Mouse (Mus musculus): ENCODE measurements around the gene Ide. TPM values are rescaled to one million over a fixed set of nuclear protein-coding genes. Genes with fewer than 3 reads are reported as not detected.
"Not testable (repeated sequence)": the region's sequence is repeated elsewhere in the genome, so short reads cannot be mapped to it uniquely, and the experiment has no call there.

Gene Ide
- polyA plus RNA-seq, 1 experiment: 30.9 TPM

DNA sequence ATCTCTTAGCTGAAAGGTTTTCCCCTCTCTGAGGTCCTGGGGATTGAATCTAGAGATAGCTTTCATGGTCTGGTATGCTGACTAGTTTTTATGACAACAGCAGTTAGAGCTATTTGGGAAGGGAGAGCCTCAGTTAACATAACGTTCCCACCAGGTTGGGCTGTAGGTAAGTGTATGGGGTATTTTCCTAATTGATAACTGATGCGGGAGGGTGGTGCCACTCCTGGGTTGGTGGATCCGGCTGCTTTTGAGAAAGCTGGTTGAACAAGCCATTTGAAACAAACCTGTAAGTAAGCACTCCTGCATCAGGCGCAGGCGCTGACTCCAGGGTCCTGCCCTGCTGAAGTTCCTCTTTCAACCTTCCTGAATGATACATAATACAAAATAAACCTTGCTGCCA lies 100.3 kb downstream of the Ide start:
- Histone ChIP-seq H3K27ac (ENCODE audit: insufficient read depth, low read length) (no peak overlapping the region), H3K4me1 (ENCODE audit: control insufficient read depth, insufficient read depth, low read length) (no peaks in the 10 kb centered on the region), H3K4me3 (ENCODE audit: insufficient read depth, low read length) (no peak overlapping the region)
- TF ChIP-seq CTCF (IDR thresholded peaks at IDR 0.05; ENCODE audit: extremely low read depth, insufficient read depth, low read length) (no peak), POLR2A (IDR thresholded peaks at IDR 0.05; ENCODE audit: extremely low read depth, insufficient read depth, low read length) (no peak)

GRCm38 (mm10) chr19:37235818-37236217 lies 101.8 kb downstream of the Ide start:
- Histone ChIP-seq H3K4me3 (ENCODE audit: insufficient read depth, low read length) (no peak overlapping the region), H3K4me1 (ENCODE audit: control insufficient read depth, insufficient read depth, low read length) (no peaks in the 10 kb centered on the region), H3K27ac (ENCODE audit: insufficient read depth, low read length) (no peak overlapping the region)
- no peak for TF ChIP-seq CTCF (IDR thresholded peaks at IDR 0.05; ENCODE audit: extremely low read depth, insufficient read depth, low read length)
- TF ChIP-seq POLR2A (IDR thresholded peaks at IDR 0.05; ENCODE audit: extremely low read depth, insufficient read depth, low read length): no peak

DNA sequence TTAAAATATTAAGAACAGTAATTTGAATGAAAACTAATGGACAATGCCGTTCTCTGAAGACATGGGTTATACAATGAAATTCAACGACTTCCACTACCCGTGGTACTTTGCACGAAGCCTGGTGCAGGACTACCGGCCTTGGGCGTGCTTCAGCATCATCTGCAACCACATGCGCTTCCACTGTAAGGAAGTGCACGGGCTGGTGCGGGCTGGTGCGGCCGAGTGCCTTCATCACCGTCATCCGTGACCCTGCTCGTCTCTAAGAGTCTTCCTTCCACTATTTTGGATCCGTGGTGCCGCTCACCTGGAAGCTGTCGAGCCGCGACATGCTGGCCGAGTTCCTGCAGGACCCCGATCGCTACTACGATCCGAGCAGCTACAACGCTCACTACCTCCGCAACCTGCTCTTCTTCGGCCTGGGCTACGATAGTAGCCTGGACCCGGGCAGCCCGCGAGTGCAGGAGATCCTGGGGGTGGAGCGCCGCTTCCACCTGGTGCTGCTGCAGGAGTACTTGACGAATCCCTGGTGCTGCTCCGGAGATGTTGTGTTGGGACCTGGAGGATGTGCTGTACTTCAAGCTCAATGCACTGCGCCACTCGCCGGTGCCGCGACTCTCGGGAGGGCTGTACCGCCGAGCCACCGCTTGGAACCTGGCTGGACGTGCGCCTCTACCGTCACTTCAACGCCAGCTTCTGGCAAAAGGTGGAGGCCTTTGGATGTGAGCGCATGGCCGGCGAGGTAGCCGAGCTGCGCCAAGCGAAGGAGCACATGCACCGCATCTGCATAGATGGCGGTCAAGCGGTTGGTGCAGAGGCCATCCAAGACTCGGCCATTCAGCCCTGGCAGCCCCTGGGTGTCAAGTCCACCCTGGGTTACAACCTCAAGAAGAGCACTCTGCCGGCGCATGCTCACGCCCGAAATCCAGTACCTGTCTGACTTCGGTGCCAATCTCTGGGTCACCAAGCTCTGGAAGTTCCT lies 103.8 kb downstream of the Ide start:
- Histone ChIP-seq H3K4me3 (ENCODE audit: insufficient read depth, low read length) (peak overlapping the region; percentile 47), H3K27ac (ENCODE audit: insufficient read depth, low read length) (no peak overlapping the region), H3K4me1 (ENCODE audit: control insufficient read depth, insufficient read depth, low read length) (no peaks in the 10 kb centered on the region)
- TF ChIP-seq CTCF (IDR thresholded peaks at IDR 0.05; ENCODE audit: extremely low read depth, insufficient read depth, low read length) (no peak), POLR2A (IDR thresholded peaks at IDR 0.05; ENCODE audit: extremely low read depth, insufficient read depth, low read length) (no peak)

- H3K27ac ChIP-seq (ENCODE audit: insufficient read depth, low read length); H3K4me3 ChIP-seq (ENCODE audit: insufficient read depth, low read length); H3K4me1 ChIP-seq (ENCODE audit: control insufficient read depth, insufficient read depth, low read length): not testable (repeated sequence)
Measured at GRCm38 (mm10) chr19:37232598-37232997, 105.1 kb downstream of the Ide start.

- Histone ChIP-seq H3K27ac (ENCODE audit: insufficient read depth, low read length) (no peak overlapping the region), H3K4me1 (ENCODE audit: control insufficient read depth, insufficient read depth, low read length) (no peaks in the 10 kb centered on the region), H3K4me3 (ENCODE audit: insufficient read depth, low read length) (no peak overlapping the region)
- TF ChIP-seq CTCF (IDR thresholded peaks at IDR 0.05; ENCODE audit: extremely low read depth, insufficient read depth, low read length) (no peak), POLR2A (IDR thresholded peaks at IDR 0.05; ENCODE audit: extremely low read depth, insufficient read depth, low read length) (no peak)
Measured at GRCm38 (mm10) chr19:37225197-37225862, 112.3 kb downstream of the Ide start.

Other genes with a start within 250 kb of the Ide start
- 66.2 and 67.6 TPM in 2 replicates for gene March5, start 130.3 kb downstream of the Ide start, polyA plus RNA-seq (2012; rRNA removed)
- gene Cpeb3, start 129.3 kb downstream of the Ide start, polyA plus RNA-seq (2012; rRNA removed): 32.7 and 35.8 TPM in 2 replicates
- 0.85 and 1.2 TPM in 2 replicates for gene Kif11, start 38.6 kb upstream of the Ide start, polyA plus RNA-seq (2012; rRNA removed)
- gene Hhex, start 97.0 kb upstream of the Ide start, polyA plus RNA-seq (2012; rRNA removed): 2.7 and 2.8 TPM in 2 replicates
- gene Exoc6, start 212.6 kb upstream of the Ide start, polyA plus RNA-seq (2012; rRNA removed): 20.3 and 20.6 TPM in 2 replicates

Data from cortical plate, adult 2 months (tissue).